ENCODE assay signal across 22 mouse cellular contexts in the genomic region with DNA sequence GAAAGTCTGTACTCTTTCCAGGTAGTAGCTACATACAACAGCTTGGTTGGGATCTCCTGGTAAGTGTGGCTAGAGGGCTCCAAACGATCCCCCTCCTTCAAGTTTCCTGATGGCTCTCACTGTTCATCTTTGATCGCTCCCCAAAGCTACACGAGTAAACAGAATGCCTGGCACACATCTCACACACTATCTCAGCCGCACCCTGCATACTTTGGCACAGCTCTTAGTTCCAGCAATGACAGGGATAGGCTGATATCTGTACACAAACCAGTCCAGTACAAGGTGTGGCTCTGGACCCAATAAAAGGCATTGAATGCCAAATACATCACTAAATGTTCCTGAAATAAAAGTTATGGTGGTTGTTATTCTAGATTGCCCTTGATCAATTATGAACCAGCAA. TPM values are rescaled to one million over a fixed set of nuclear protein-coding genes. Genes with fewer than 3 reads are reported as not detected.
DNase-seq lines count a peak whose midpoint lies in the region; ATAC-seq lines count a peak whose summit lies in the region.
"Had no signal": no experiment of that assay in that cellular context is flagged by ENCODE, and none has a peak within 500 bp of the region (broad histone marks: within the 10 kb centered on the region; RNA-seq: fewer than 3 reads in every experiment).

No protein-coding gene starts in this region.

- H3K9ac ChIP-seq in heart, embryonic 15.5 days, result no peak overlapping the region
- no peak overlapping the region for H3K9ac ChIP-seq in heart, embryonic 11.5 days (ENCODE audit: low read depth, low read length)
- H3K9ac ChIP-seq in intestine, embryonic 15.5 days, result no peak overlapping the region
- H3K9ac ChIP-seq: embryonic facial prominence, embryonic 12.5 days; hindbrain, embryonic 12.5 days; lung, embryonic 15.5 days; neural tube, embryonic 13.5 days had no signal

- no peak for ATAC-seq in heart, embryonic 15.5 days (replicated peaks; ENCODE audit: insufficient number of reproducible peaks, insufficient read depth, low FRiP score, low read depth)
- ATAC-seq in heart, embryonic 11.5 days (replicated peaks; ENCODE audit: insufficient number of reproducible peaks, low FRiP score, low TSS enrichment), result no peak
- ATAC-seq in intestine, embryonic 15.5 days, result peak; percentile 87
- no peak for ATAC-seq in megakaryocyte-erythroid progenitor cell, adult 5-6 weeks (replicated peaks; ENCODE audit: low FRiP score, low TSS enrichment, poor library complexity, severe bottlenecking)
- ATAC-seq: forebrain, embryonic 16.5 days; Patski had no signal

- no peaks in the 10 kb centered on the region for H3K9me3 ChIP-seq in heart, embryonic 15.5 days (replicated peaks)
- no peaks in the 10 kb centered on the region for H3K9me3 ChIP-seq in heart, embryonic 11.5 days (replicated peaks; ENCODE audit: control insufficient read depth, low read length)
- H3K9me3 ChIP-seq in intestine, embryonic 15.5 days, result no peaks in the 10 kb centered on the region
- H3K9me3 ChIP-seq: embryonic facial prominence, embryonic 12.5 days; hindbrain, embryonic 12.5 days; lung, embryonic 15.5 days; neural tube, embryonic 13.5 days had no signal

- 35% methylated on average over 4 of the region's 4 CpGs for WGBS in heart, embryonic 15.5 days
- WGBS in heart, embryonic 11.5 days (ENCODE audit: insufficient replicate concordance), result 64% methylated on average over 4 of the region's 4 CpGs
- WGBS in intestine, embryonic 15.5 days, result 58% methylated on average over 4 of the region's 4 CpGs

- peaks cover 4% of the 10 kb centered on the region for H3K4me1 ChIP-seq in heart, embryonic 15.5 days (replicated peaks)
- H3K4me1 ChIP-seq in heart, embryonic 11.5 days (ENCODE audit: control insufficient read depth, insufficient read depth, low read length), result no peaks in the 10 kb centered on the region
- no peaks in the 10 kb centered on the region for H3K4me1 ChIP-seq in intestine, embryonic 15.5 days (replicated peaks)
- H3K4me1 ChIP-seq: embryonic facial prominence, embryonic 12.5 days; hindbrain, embryonic 12.5 days; lung, embryonic 15.5 days; neural tube, embryonic 13.5 days had no signal

- DNase-seq in R1 (ENCODE audit: low read depth, low spot score), result peak; percentile 30
- DNase-seq in lung, postnatal 36 days, result peak; percentile 77
- no peak for DNase-seq in frontal cortex, postnatal 14 days (ENCODE audit: low spot score in 2 of 2)
- DNase-seq in testis, postnatal 14 days (ENCODE audit: low spot score), result no peak
- DNase-seq: adrenal gland, postnatal 36 days; cerebellum, adult 8-10 months; gastrocnemius, adult 2 months; kidney, adult 11 months; kidney, postnatal 10 days; thymus, adult 2 months had no signal

- no peaks in the 10 kb centered on the region for H3K27me3 ChIP-seq in heart, embryonic 15.5 days
- H3K27me3 ChIP-seq in heart, embryonic 11.5 days (ENCODE audit: control insufficient read depth, insufficient read depth, low read length), result no peaks in the 10 kb centered on the region
- no peaks in the 10 kb centered on the region for H3K27me3 ChIP-seq in intestine, embryonic 15.5 days (replicated peaks)
- H3K27me3 ChIP-seq: embryonic facial prominence, embryonic 12.5 days; hindbrain, embryonic 12.5 days; lung, embryonic 15.5 days; neural tube, embryonic 13.5 days; Patski had no signal

- no peak overlapping the region for H3K27ac ChIP-seq in heart, embryonic 15.5 days
- no peak overlapping the region for H3K27ac ChIP-seq in heart, embryonic 11.5 days (ENCODE audit: low read depth, low read length)
- H3K27ac ChIP-seq in intestine, embryonic 15.5 days, result no peak overlapping the region
- H3K27ac ChIP-seq: embryonic facial prominence, embryonic 12.5 days; gastrocnemius, adult 2 months; heart, adult 2 months; hindbrain, embryonic 12.5 days; lung, embryonic 15.5 days; neural tube, embryonic 13.5 days had no signal

- 0 out of 2 replicates have a peak overlapping the region, but pooled peaks have one; percentile 16 for H3K4me2 ChIP-seq in heart, embryonic 15.5 days
- no peak overlapping the region for H3K4me2 ChIP-seq in heart, embryonic 11.5 days
- no peak overlapping the region for H3K4me2 ChIP-seq in intestine, embryonic 15.5 days (replicated peaks)
- H3K4me2 ChIP-seq: embryonic facial prominence, embryonic 12.5 days; hindbrain, embryonic 12.5 days; liver, embryonic 11.5 days; lung, embryonic 15.5 days; neural tube, embryonic 13.5 days had no signal

- no peak overlapping the region for H3K4me3 ChIP-seq in heart, embryonic 15.5 days
- no peak overlapping the region for H3K4me3 ChIP-seq in heart, embryonic 11.5 days (ENCODE audit: low read depth, low read length)
- no peak overlapping the region for H3K4me3 ChIP-seq in intestine, embryonic 15.5 days (replicated peaks)
- H3K4me3 ChIP-seq: embryonic facial prominence, embryonic 12.5 days; gastrocnemius, adult 2 months; heart, adult 2 months; hindbrain, embryonic 12.5 days; lung, embryonic 15.5 days; neural tube, embryonic 13.5 days had no signal

- no peaks in the 10 kb centered on the region for H3K36me3 ChIP-seq in heart, embryonic 15.5 days
- H3K36me3 ChIP-seq in heart, embryonic 11.5 days (ENCODE audit: control insufficient read depth, insufficient read depth, low read length), result no peaks in the 10 kb centered on the region
- H3K36me3 ChIP-seq in intestine, embryonic 15.5 days, result no peaks in the 10 kb centered on the region
- H3K36me3 ChIP-seq: embryonic facial prominence, embryonic 12.5 days; hindbrain, embryonic 12.5 days; lung, embryonic 15.5 days; neural tube, embryonic 13.5 days had no signal

RNA-seq across cellular contexts. Expression of a gene that starts 55.3 kb away (rescaled TPM):
- polyA plus RNA-seq in heart, embryonic 15.5 days (2015; fragmentation: Nextera tagmentation; extraction: Ambion mirVana), result 31.1 and 42.5 TPM in 2 replicates
- polyA plus RNA-seq in heart, embryonic 11.5 days (2014; fragmentation: Nextera tagmentation; extraction: Ambion mirVana), result 31.4 and 36.0 TPM in 2 replicates
- 9.0 and 9.3 TPM in 2 replicates for polyA plus RNA-seq in intestine, embryonic 15.5 days (2015; fragmentation: Nextera tagmentation; extraction: Ambion mirVana)
- total RNA-seq in megakaryocyte-erythroid progenitor cell, adult 5-6 weeks (2014; fragmentation: Nextera tagmentation), result not detected in 2 replicates
- total RNA-seq in megakaryocyte-erythroid progenitor cell, adult 5-6 weeks (2017), result not detected in 2 replicates

Comparison
In these comparisons a context has a peak if more than half of its experiments do, and no peak if none do; other contexts are left out.
1. DNase-seq: peak in R1 (single experiment) and lung, postnatal 36 days (single experiment); none in frontal cortex, postnatal 14 days (0 of 2) and testis, postnatal 14 days (single experiment).